Mouse (Mus musculus) lung, postnatal 0 days (tissue): ENCODE measurements around the gene Dop1b.

Experiments used
- CTCF ChIP-seq: IDR thresholded peaks from 2 replicates; pipeline ENCODE4 v1.5.1; 2016; ENCODE audit warnings: antibody characterized with exemption, mild to moderate bottlenecking
- EP300 ChIP-seq: IDR thresholded peaks from 2 replicates; pipeline ENCODE4 v1.6.1; 2016; ENCODE audit warnings: antibody characterized with exemption, mild to moderate bottlenecking, control low read depth

DNA sequence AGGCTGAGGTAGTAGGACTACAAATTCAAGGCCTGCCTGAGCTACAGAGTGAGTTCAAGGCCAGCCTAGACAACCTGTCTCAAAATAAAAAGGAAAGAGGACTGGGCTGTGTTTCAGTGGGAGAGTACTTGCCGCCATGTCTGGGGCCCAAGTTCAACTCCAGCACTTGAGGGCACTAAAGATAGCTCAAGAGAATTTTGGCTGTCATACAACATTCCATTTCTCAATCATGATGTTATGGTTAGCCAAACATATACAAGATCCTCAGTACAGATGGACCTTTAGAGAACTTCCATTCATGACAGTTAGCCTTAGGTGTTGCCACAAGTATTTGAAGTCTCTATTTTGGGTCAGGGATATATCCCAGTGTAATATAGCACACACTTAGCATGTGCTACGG is 122.4 kb downstream of the Dop1b start:
- TF ChIP-seq CTCF (no peak), EP300 (no peak)
